Mouse (Mus musculus): Measurements from ENCODE around the gene Amdhd2.

- TF ChIP-seq POLR2A (IDR thresholded peaks at IDR 0.05; ENCODE audit: borderline replicate concordance, extremely low read depth, low read depth, low read length) = no peak
- TF ChIP-seq CTCF (IDR thresholded peaks at IDR 0.05; ENCODE audit: insufficient read depth, low read length) = no peak
Measured at GRCm38 (mm10) chr17:24192848-24193247, 29.3 kb upstream of the Amdhd2 start.
